ENCODE assay signal across 8 mouse cellular contexts in the genomic region with DNA sequence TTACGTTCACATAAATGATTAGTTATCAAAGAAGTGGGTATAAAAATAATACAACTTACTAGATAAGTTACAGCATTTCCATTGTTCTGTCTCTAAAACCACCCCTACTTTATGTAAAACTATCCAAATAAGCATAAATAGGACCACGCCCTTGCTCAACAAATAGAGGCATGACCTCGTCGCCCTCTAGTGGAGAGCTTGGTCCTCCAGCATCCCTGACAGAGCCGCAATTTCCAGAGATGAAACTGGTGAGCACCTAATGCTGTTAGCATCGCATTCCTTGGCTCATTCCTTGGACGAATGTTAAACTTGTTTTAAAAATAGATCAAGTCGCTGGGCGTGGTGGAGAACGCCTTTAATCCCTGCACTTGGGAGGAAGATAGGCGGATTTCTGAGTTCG. TPM values are rescaled to one million over a fixed set of nuclear protein-coding genes. Genes with fewer than 3 reads are reported as not detected.
DNase-seq lines count a peak whose midpoint lies in the region; ATAC-seq and TF ChIP-seq lines count a peak whose summit lies in the region.

No protein-coding gene starts in this region.

- WGBS in forebrain, postnatal 0 days: 37% methylated on average over 12 of the region's 12 CpGs
- 41% methylated on average over 12 of the region's 12 CpGs for WGBS in forebrain, embryonic 16.5 days
- 38% methylated on average over 12 of the region's 12 CpGs for WGBS in cerebellum, adult 2 months
- WGBS in lung, embryonic 14.5 days: 38% methylated on average over 12 of the region's 12 CpGs

- peak; percentile 66 for TF ChIP-seq CTCF in forebrain, postnatal 0 days (IDR thresholded peaks at IDR 0.05; ENCODE audit: low read depth)
- TF ChIP-seq CTCF in testis, adult 2 months (IDR thresholded peaks at IDR 0.05; ENCODE audit: control insufficient read depth, insufficient read depth, insufficient replicate concordance, low read depth, low read length): peak; percentile 59; the same call in 1 of the 2 replicates
- TF ChIP-seq CTCF in cerebellum, adult 2 months (IDR thresholded peaks at IDR 0.05; ENCODE audit: borderline replicate concordance, insufficient read depth, low read depth, low read length): peak; percentile 58; the same call in 1 of the 2 replicates
- peak; percentile 73 for TF ChIP-seq CTCF in lung, embryonic 14.5 days (IDR thresholded peaks at IDR 0.05; ENCODE audit: low read depth)

- peak; percentile 31 for DNase-seq in forebrain, postnatal 0 days
- DNase-seq in testis, postnatal 14 days (ENCODE audit: low spot score): no peak
- peak in 1 of 2 experiments; percentile 6 for DNase-seq in cerebellum, adult 2 months
- peak; percentile 50 for DNase-seq in heart, postnatal 4 days
- peak; percentile 81 for DNase-seq in lung, embryonic 14.5 days
- DNase-seq in splenic B cell, adult 2 months (ENCODE audit: low read depth, low spot score): peak; percentile 77

- H3K27me3 ChIP-seq in forebrain, postnatal 0 days (ENCODE audit: insufficient read depth, low read length): no peaks in the 10 kb centered on the region
- H3K27me3 ChIP-seq in forebrain, embryonic 16.5 days (replicated peaks; ENCODE audit: control insufficient read depth, insufficient read depth, low read length): no peaks in the 10 kb centered on the region
- no peaks in the 10 kb centered on the region for H3K27me3 ChIP-seq in testis, adult 2 months (ENCODE audit: control insufficient read depth, insufficient read depth, low read length)
- no peaks in the 10 kb centered on the region for H3K27me3 ChIP-seq in cerebellum, adult 2 months (ENCODE audit: control insufficient read depth, insufficient read depth, low read length)
- no peaks in the 10 kb centered on the region for H3K27me3 ChIP-seq in lung, embryonic 14.5 days (ENCODE audit: insufficient read depth, low read length)
- no peaks in the 10 kb centered on the region for H3K27me3 ChIP-seq in splenic B cell, adult 2 months (ENCODE audit: control insufficient read depth, insufficient read depth, low read length, poor library complexity, severe bottlenecking)

- H3K9me3 ChIP-seq in forebrain, postnatal 0 days (ENCODE audit: low read length): no peaks in the 10 kb centered on the region
- H3K9me3 ChIP-seq in forebrain, embryonic 16.5 days (ENCODE audit: control insufficient read depth, low read length): no peaks in the 10 kb centered on the region
- H3K9me3 ChIP-seq in lung, embryonic 14.5 days (ENCODE audit: low read depth, low read length): no peaks in the 10 kb centered on the region

- peak; percentile 36; the same call in 1 of the 2 replicates for ATAC-seq in forebrain, postnatal 0 days
- no peak for ATAC-seq in forebrain, embryonic 16.5 days
- peak; percentile 56; the same call in 1 of the 2 replicates for ATAC-seq in lung, embryonic 14.5 days (ENCODE audit: insufficient read depth)

- H3K4me2 ChIP-seq in forebrain, postnatal 0 days (ENCODE audit: low read depth): no peak overlapping the region
- H3K4me2 ChIP-seq in forebrain, embryonic 16.5 days (ENCODE audit: low read length): no peak overlapping the region
- no peak overlapping the region for H3K4me2 ChIP-seq in lung, embryonic 14.5 days

- H3K36me3 ChIP-seq in forebrain, postnatal 0 days (ENCODE audit: insufficient read depth): no peaks in the 10 kb centered on the region
- no peaks in the 10 kb centered on the region for H3K36me3 ChIP-seq in forebrain, embryonic 16.5 days (ENCODE audit: control insufficient read depth, insufficient read depth)
- H3K36me3 ChIP-seq in testis, adult 2 months (ENCODE audit: control insufficient read depth, insufficient read depth, low read length): no peaks in the 10 kb centered on the region; the same call in 1 of the 2 replicates
- H3K36me3 ChIP-seq in lung, embryonic 14.5 days (ENCODE audit: insufficient read depth): no peaks in the 10 kb centered on the region
- H3K36me3 ChIP-seq in splenic B cell, adult 2 months (ENCODE audit: control insufficient read depth, insufficient read depth, low read length, poor library complexity, severe bottlenecking): no peaks in the 10 kb centered on the region

- TF ChIP-seq POLR2A in testis, adult 2 months (IDR thresholded peaks at IDR 0.05; ENCODE audit: control insufficient read depth, low read depth, low read length): no peak
- no peak for TF ChIP-seq POLR2A in cerebellum, adult 2 months (IDR thresholded peaks at IDR 0.05; ENCODE audit: borderline replicate concordance, insufficient read depth, low read length)

- no peaks in the 10 kb centered on the region for H3K4me1 ChIP-seq in forebrain, postnatal 0 days (ENCODE audit: insufficient read depth)
- no peaks in the 10 kb centered on the region for H3K4me1 ChIP-seq in forebrain, embryonic 16.5 days (replicated peaks; ENCODE audit: control insufficient read depth, insufficient read depth, low read length)
- H3K4me1 ChIP-seq in testis, adult 2 months (ENCODE audit: control insufficient read depth, insufficient read depth, low read length): no peaks in the 10 kb centered on the region
- H3K4me1 ChIP-seq in cerebellum, adult 2 months (ENCODE audit: control insufficient read depth, insufficient read depth, low read length): no peaks in the 10 kb centered on the region
- no peaks in the 10 kb centered on the region for H3K4me1 ChIP-seq in lung, embryonic 14.5 days (ENCODE audit: insufficient read depth)

- no peak overlapping the region for H3K9ac ChIP-seq in forebrain, postnatal 0 days
- no peak overlapping the region for H3K9ac ChIP-seq in forebrain, embryonic 16.5 days (replicated peaks; ENCODE audit: low read depth, low read length)
- H3K9ac ChIP-seq in lung, embryonic 14.5 days: no peak overlapping the region

- H3K27ac ChIP-seq in forebrain, postnatal 0 days (ENCODE audit: low read depth, low read length): no peak overlapping the region
- no peak overlapping the region for H3K27ac ChIP-seq in forebrain, embryonic 16.5 days (ENCODE audit: low read length)
- H3K27ac ChIP-seq in testis, adult 2 months (ENCODE audit: control insufficient read depth, insufficient read depth, low read depth, low read length): no peak overlapping the region
- H3K27ac ChIP-seq in cerebellum, adult 2 months (ENCODE audit: insufficient read depth, low read length): no peak overlapping the region
- H3K27ac ChIP-seq in lung, embryonic 14.5 days (ENCODE audit: low read depth): no peak overlapping the region

- H3K4me3 ChIP-seq in forebrain, postnatal 0 days (ENCODE audit: low read depth, low read length): no peak overlapping the region
- no peak overlapping the region for H3K4me3 ChIP-seq in forebrain, embryonic 16.5 days (replicated peaks; ENCODE audit: low read length)
- H3K4me3 ChIP-seq in testis, adult 2 months (ENCODE audit: control insufficient read depth, low read depth, low read length): no peak overlapping the region
- H3K4me3 ChIP-seq in cerebellum, adult 2 months (replicated peaks; ENCODE audit: insufficient read depth, low read depth, low read length): no peak overlapping the region
- H3K4me3 ChIP-seq in lung, embryonic 14.5 days (ENCODE audit: low read depth, low read length): no peak overlapping the region

RNA-seq across cellular contexts. Expression of a gene that starts 9.7 kb away (rescaled TPM):
- total RNA-seq in forebrain, postnatal 0 days (2014; rRNA removed): 6.4 TPM in 2 replicates
- polyA plus RNA-seq in forebrain, postnatal 0 days (2015; fragmentation: Nextera tagmentation; extraction: Ambion mirVana): 3.5 and 3.8 TPM in 2 replicates
- 5.8 and 6.1 TPM in 2 replicates for polyA plus RNA-seq in forebrain, embryonic 16.5 days (2015; fragmentation: Nextera tagmentation; extraction: Ambion mirVana)
- 1.5 and 2.4 TPM in 2 replicates for polyA plus RNA-seq in testis, adult 2 months (2012; rRNA removed)
- 1.4 and 1.9 TPM in 2 replicates for polyA plus RNA-seq in cerebellum, adult 2 months (2012; rRNA removed)
- 1 to 10 TPM; 2.2 to 2.7 TPM for total RNA-seq in heart, postnatal 4 days (2021)
- 8.6 and 10.8 TPM in 2 replicates for polyA plus RNA-seq in lung, embryonic 14.5 days (2014; fragmentation: Nextera tagmentation; extraction: Ambion mirVana)

RNA-seq across cellular contexts. Expression of a gene that starts 9.8 kb away (rescaled TPM):
- 1.8 and 5.0 TPM in 2 replicates for total RNA-seq in forebrain, postnatal 0 days (2014; rRNA removed)
- polyA plus RNA-seq in forebrain, postnatal 0 days (2015; fragmentation: Nextera tagmentation; extraction: Ambion mirVana): 3.9 and 4.1 TPM in 2 replicates
- 1.8 and 2.8 TPM in 2 replicates for polyA plus RNA-seq in forebrain, embryonic 16.5 days (2015; fragmentation: Nextera tagmentation; extraction: Ambion mirVana)
- polyA plus RNA-seq in testis, adult 2 months (2012; rRNA removed): 101 and 172 TPM in 2 replicates
- polyA plus RNA-seq in cerebellum, adult 2 months (2012; rRNA removed): 7.7 and 8.1 TPM in 2 replicates
- total RNA-seq in heart, postnatal 4 days (2021): 1 to 10 TPM; 1.6 to 2.0 TPM
- polyA plus RNA-seq in lung, embryonic 14.5 days (2014; fragmentation: Nextera tagmentation; extraction: Ambion mirVana): 2.6 TPM in 2 replicates

RNA-seq across cellular contexts. Expression of a gene that starts 45.5 kb away (rescaled TPM):
- total RNA-seq in forebrain, postnatal 0 days (2014; rRNA removed): 1.2 and 1.5 TPM in 2 replicates
- polyA plus RNA-seq in forebrain, postnatal 0 days (2015; fragmentation: Nextera tagmentation; extraction: Ambion mirVana): 0.25 and 0.70 TPM in 2 replicates
- 0.39 and 0.41 TPM in 2 replicates for polyA plus RNA-seq in forebrain, embryonic 16.5 days (2015; fragmentation: Nextera tagmentation; extraction: Ambion mirVana)
- 0.57 and 0.75 TPM in 2 replicates for polyA plus RNA-seq in testis, adult 2 months (2012; rRNA removed)
- polyA plus RNA-seq in cerebellum, adult 2 months (2012; rRNA removed): 1.8 and 2.3 TPM in 2 replicates
- total RNA-seq in heart, postnatal 4 days (2021): 1 to 10 TPM; 3.2 to 3.5 TPM
- polyA plus RNA-seq in lung, embryonic 14.5 days (2014; fragmentation: Nextera tagmentation; extraction: Ambion mirVana): 2.9 and 4.1 TPM in 2 replicates

Comparison
In these comparisons a context has a peak if more than half of its experiments do, and no peak if none do; other contexts are left out.
1. RNA of a gene that starts 9.8 kb away (polyA plus RNA-seq): 101 to 172 TPM in testis, adult 2 months; 7.7 to 8.1 TPM in cerebellum, adult 2 months, 3.9 to 4.1 TPM in forebrain, postnatal 0 days, 2.6 TPM in lung, embryonic 14.5 days and 1.8 to 2.8 TPM in forebrain, embryonic 16.5 days; every median in the first group is over 10 times any median in the second.
2. Peak in every context shown above with its lines, with median percentiles within 50 percentile points of each other: CTCF ChIP-seq.